Mouse (Mus musculus): ENCODE data around the gene 4930469K13Rik.

4930469K13Rik gene

GRCm38 (mm10) chr11:34046767-34047541, 51.4 kb downstream of the 4930469K13Rik start, which contains the start of gene Lcp2:
Gene Lcp2, plus strand, starts transcription at chr11:34046920.
- no peak for DNase-seq (ENCODE audit: extremely low read depth, insufficient read length, low spot score)

- no peak for DNase-seq (ENCODE audit: extremely low read depth, insufficient read length, low spot score)
These were observed 55.5 kb downstream of the 4930469K13Rik start for GRCm38 (mm10) chr11:34042808-34043207.

GRCm38 (mm10) chr11:34040061-34040460, 58.3 kb downstream of the 4930469K13Rik start:
- DNase-seq (ENCODE audit: extremely low read depth, insufficient read length, low spot score) = no peak

- no peak for DNase-seq (ENCODE audit: extremely low read depth, insufficient read length, low spot score)
These were observed 62.3 kb downstream of the 4930469K13Rik start for GRCm38 (mm10) chr11:34035909-34036658.

- DNase-seq (ENCODE audit: extremely low read depth, insufficient read length, low spot score) = no peak
These were observed 63.6 kb downstream of the 4930469K13Rik start for GRCm38 (mm10) chr11:34034794-34035193.

- DNase-seq (ENCODE audit: extremely low read depth, insufficient read length, low spot score) = no peak
These were observed 64.3 kb downstream of the 4930469K13Rik start for GRCm38 (mm10) chr11:34034008-34034505.

GRCm38 (mm10) chr11:34031015-34031805, 67.1 kb downstream of the 4930469K13Rik start:
- DNase-seq (ENCODE audit: extremely low read depth, insufficient read length, low spot score) = no peak

- DNase-seq (ENCODE audit: extremely low read depth, insufficient read length, low spot score) = no peak
These were observed 68.7 kb downstream of the 4930469K13Rik start for GRCm38 (mm10) chr11:34029658-34030057.

- no peak for DNase-seq (ENCODE audit: extremely low read depth, insufficient read length, low spot score)
These were observed 73.3 kb downstream of the 4930469K13Rik start for GRCm38 (mm10) chr11:34025091-34025490.

GRCm38 (mm10) chr11:34012007-34012652, 86.2 kb downstream of the 4930469K13Rik start:
- no peak for DNase-seq (ENCODE audit: extremely low read depth, insufficient read length, low spot score)

- DNase-seq (ENCODE audit: extremely low read depth, insufficient read length, low spot score) = no peak
These were observed 87.5 kb downstream of the 4930469K13Rik start for GRCm38 (mm10) chr11:34010859-34011172.

GRCm38 (mm10) chr11:34010133-34010858, 88.1 kb downstream of the 4930469K13Rik start:
- DNase-seq (ENCODE audit: extremely low read depth, insufficient read length, low spot score) = no peak

- DNase-seq (ENCODE audit: extremely low read depth, insufficient read length, low spot score) = no peak
These were observed 88.9 kb downstream of the 4930469K13Rik start for GRCm38 (mm10) chr11:34009316-34010087.

- DNase-seq (ENCODE audit: extremely low read depth, insufficient read length, low spot score) = no peak
These were observed 89.7 kb downstream of the 4930469K13Rik start for GRCm38 (mm10) chr11:34008702-34009101.

- DNase-seq (ENCODE audit: extremely low read depth, insufficient read length, low spot score) = no peak
These were observed 90.1 kb downstream of the 4930469K13Rik start for GRCm38 (mm10) chr11:34008214-34008613.

- DNase-seq (ENCODE audit: extremely low read depth, insufficient read length, low spot score) = no peak
These were observed 90.7 kb downstream of the 4930469K13Rik start for GRCm38 (mm10) chr11:34007616-34008015.

GRCm38 (mm10) chr11:34002593-34002965, 95.8 kb downstream of the 4930469K13Rik start:
- no peak for DNase-seq (ENCODE audit: extremely low read depth, insufficient read length, low spot score)

- DNase-seq (ENCODE audit: extremely low read depth, insufficient read length, low spot score) = no peak
These were observed 96.3 kb downstream of the 4930469K13Rik start for GRCm38 (mm10) chr11:34001938-34002592.

GRCm38 (mm10) chr11:34000416-34000815, 97.9 kb downstream of the 4930469K13Rik start:
- no peak for DNase-seq (ENCODE audit: extremely low read depth, insufficient read length, low spot score)
